Mouse (Mus musculus): ENCODE measurements around the gene Dus2.
"Not testable (repeated sequence)": the region's sequence is repeated elsewhere in the genome, so short reads cannot be mapped to it uniquely, and the experiment has no call there.

DNA sequence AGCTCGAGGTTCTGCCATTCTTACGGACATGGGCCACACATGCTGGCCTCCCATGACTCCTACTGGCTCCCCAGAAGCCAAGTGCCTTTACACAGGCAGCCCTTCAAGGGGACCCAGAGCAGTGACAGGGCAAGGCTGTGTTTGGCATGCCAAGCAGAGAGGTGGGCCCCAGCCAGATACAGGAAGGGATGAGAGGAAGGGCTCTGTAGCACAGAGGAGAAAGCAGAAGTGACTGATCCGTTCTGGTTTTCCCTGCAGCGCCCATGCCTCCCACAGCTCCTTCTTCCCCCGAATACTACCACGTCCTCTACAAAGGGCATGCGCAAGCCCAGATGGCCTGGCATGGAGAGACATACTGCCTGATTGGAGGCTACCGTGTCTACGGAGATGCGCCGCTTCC, 7.7 kb upstream of the Dus2 start:
- TF ChIP-seq CTCF (IDR thresholded peaks at IDR 0.05); EP300 (IDR thresholded peaks at IDR 0.05; ENCODE audit: insufficient read depth, low read depth, low read length); POLR2A (IDR thresholded peaks at IDR 0.05; ENCODE audit: insufficient read depth, low read depth, low read length): not testable (repeated sequence)
